Mouse (Mus musculus) limb, embryonic 14.5 days (tissue): Measurements from ENCODE around the gene Cryz. TPM values are rescaled to one million over a fixed set of nuclear protein-coding genes. Genes with fewer than 3 reads are reported as not detected.
A peak's percentile ranks its signal among the peaks of the same experiment; 100 is the strongest.

ENCODE experiments used
- ATAC-seq: fragments of 200-750 bp; cut with Nextera tagmentation; 2 replicates; pipeline ENCODE4 v1.8.0; 2017; ENCODE audit warnings: low read depth, moderate number of reproducible peaks, moderate TSS enrichment; ENCODE audit not compliant: low FRiP score
- DNase-seq: peaks from one replicate; pipeline ENCODE4 v3.0.0-alpha.2; 2015; ENCODE audit warnings: low spot score
- H3K27ac ChIP-seq: fragments of 300-500 bp; sonication (generic); replicated peaks from 2 replicates; pipeline ENCODE4 v1.5.1; 2014; ENCODE audit warnings: low read depth, mild to moderate bottlenecking, low read length, moderate library complexity, mixed read lengths
- H3K27me3 ChIP-seq: fragments of 300-500 bp; sonication (generic); 2 replicates; pipeline ENCODE4 v1.6.1; 2014; ENCODE audit warnings: low read length, mixed read lengths; ENCODE audit not compliant: control insufficient read depth, insufficient read depth
- H3K36me3 ChIP-seq: fragments of 300-500 bp; sonication (generic); 2 replicates; pipeline ENCODE4 v1.6.1; 2014; ENCODE audit warnings: mild to moderate bottlenecking, low read length, moderate library complexity, mixed read lengths; ENCODE audit not compliant: control insufficient read depth, insufficient read depth
- H3K4me1 ChIP-seq: fragments of 300-500 bp; sonication (generic); 2 replicates; pipeline ENCODE4 v1.6.1; 2014; ENCODE audit warnings: antibody characterized with exemption, low read length, mixed read lengths; ENCODE audit not compliant: control insufficient read depth, insufficient read depth
- H3K4me2 ChIP-seq: fragments of 300-500 bp; sonication (generic); replicated peaks from 2 replicates; pipeline ENCODE4 v1.6.1; 2014; ENCODE audit warnings: low read depth, mild to moderate bottlenecking, low read length, moderate library complexity; ENCODE audit not compliant: severe bottlenecking
- H3K4me3 ChIP-seq: fragments of 300-500 bp; sonication (generic); replicated peaks from 2 replicates; pipeline ENCODE4 v1.5.1; 2014; ENCODE audit warnings: low read length
- H3K9ac ChIP-seq: fragments of 300-500 bp; sonication (generic); 2 replicates; pipeline ENCODE4 v1.6.1; 2014; ENCODE audit warnings: mild to moderate bottlenecking, low read depth, low read length, moderate library complexity; ENCODE audit not compliant: severe bottlenecking
- H3K9me3 ChIP-seq: fragments of 300-500 bp; sonication (generic); 2 replicates; pipeline ENCODE4 v1.6.1; 2016; ENCODE audit warnings: low read length; ENCODE audit not compliant: control insufficient read depth
- POLR2A ChIP-seq: fragments of 200-500 bp; IDR thresholded peaks from 2 replicates; pipeline ENCODE4 v1.8.0; 2012; ENCODE audit warnings: inconsistent platforms, mild to moderate bottlenecking, moderate library complexity, borderline replicate concordance; ENCODE audit not compliant: insufficient read depth, insufficient read length; ENCODE audit errors: extremely low read depth
- WGBS: fragments of 180-500 bp; shearing (Covaris S2); extraction: QIAGEN DNeasy Blood & Tissue Kit; methylation state at CpG from one replicate; pipeline ENCODE4 v1.1.7; 2014; 5-methylcytosine and 5-hydroxymethylcytosine counted together
- polyA plus RNA-seq, 2 experiments: library from polyadenylated mRNA; depleted of rRNA in 1 of 2; stranded (reverse) in 1 of 2; unstranded in 1 of 2; fragments of >200 nt; fragmentation: Nextera tagmentation in 1 of 2; extraction: Ambion mirVana in 1 of 2; gene quantifications; 2 replicates each; pipeline versions ENCODE4 v1.2.1 to v1.2.3; 2012 to 2014

Gene Cryz
- polyA plus RNA-seq, 2 experiments = 15.3 to 18.6 TPM

DNA sequence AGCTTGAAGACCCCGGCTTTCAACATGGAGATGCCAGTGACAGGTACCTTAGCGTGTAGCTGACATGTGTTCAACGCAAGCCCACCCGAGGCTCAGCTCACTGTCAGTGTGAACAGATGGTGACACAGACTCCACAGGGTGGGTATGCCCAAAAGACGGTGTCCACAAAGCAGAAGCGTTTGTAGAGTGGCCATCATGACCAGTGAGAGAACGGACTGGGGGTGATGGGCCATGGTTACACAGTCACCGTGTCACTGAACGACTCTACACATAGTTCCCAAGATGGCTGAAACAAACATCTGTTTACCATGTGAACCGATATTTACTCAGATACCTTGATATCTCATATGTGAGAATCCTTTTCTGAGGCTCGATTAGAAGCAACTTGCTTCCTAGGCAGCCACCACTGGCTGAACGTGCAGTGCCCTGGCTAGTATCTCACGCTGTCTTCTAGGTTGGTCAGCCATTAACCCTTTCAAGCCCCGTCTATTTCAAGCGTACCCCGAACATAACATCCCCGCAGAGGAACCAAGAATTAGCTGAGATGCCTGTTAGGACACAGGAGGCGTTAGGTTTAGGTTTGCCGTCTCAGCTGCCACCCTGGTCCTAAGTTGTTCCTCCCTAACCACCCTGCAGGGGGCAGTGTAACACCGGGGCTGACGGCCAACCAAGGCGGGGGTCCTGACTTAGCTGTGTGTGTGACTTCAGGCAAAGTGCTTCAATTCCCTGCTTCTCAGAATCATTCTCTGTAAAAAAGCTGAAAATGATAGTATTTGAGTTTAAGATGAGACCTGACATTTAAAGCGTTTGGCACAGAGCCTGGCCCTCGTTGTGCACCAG is 56.3 kb downstream of the Cryz start:
- TF ChIP-seq POLR2A = no peak
- Histone ChIP-seq H3K9ac (no peak overlapping the region), H3K4me1 (0 out of 2 replicates have a peak, but pooled peaks cover 4% of the 10 kb centered on the region), H3K4me3 (no peak overlapping the region), H3K36me3 (no peaks in the 10 kb centered on the region), H3K4me2 (no peak overlapping the region), H3K27me3 (0 out of 2 replicates have a peak, but pooled peaks cover 4% of the 10 kb centered on the region), H3K27ac (no peak overlapping the region), H3K9me3 (no peaks in the 10 kb centered on the region)
- DNase-seq = peak; percentile 35
- ATAC-seq = peak; percentile 58; the same call in 1 of the 2 replicates
- 46% methylated on average over 24 of the region's 24 CpGs for WGBS

DNA sequence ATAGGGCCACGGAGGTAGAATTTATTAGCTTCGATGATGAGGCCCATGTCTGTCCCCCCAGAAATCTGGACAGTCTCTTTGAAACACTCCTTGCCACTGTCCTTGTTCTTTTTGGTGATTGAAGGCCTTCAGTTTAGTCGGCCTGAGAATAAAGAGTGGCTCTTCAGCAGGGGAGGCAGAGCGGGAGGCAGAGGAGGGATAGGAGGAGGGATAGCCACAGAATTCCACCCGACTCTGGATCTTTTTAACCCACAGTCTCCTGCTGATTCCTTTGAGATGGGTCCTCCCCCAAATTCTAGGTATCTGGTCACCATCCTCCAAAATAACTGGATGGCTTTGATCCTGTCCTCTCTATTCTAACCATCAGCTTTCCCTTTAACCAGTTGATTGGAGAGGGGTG is 56.9 kb downstream of the Cryz start:
- DNase-seq (no peak), ATAC-seq (no peak)
- no peak overlapping the region for H3K9ac ChIP-seq
- no peak for TF ChIP-seq POLR2A
- WGBS = 51% methylated on average over 5 of the region's 5 CpGs
- H3K4me2 ChIP-seq = no peak overlapping the region
- H3K4me3 ChIP-seq = no peak overlapping the region
- H3K4me1 ChIP-seq = 0 out of 2 replicates have a peak, but pooled peaks cover 4% of the 10 kb centered on the region
- H3K36me3 ChIP-seq = no peaks in the 10 kb centered on the region
- H3K27me3 ChIP-seq = 0 out of 2 replicates have a peak, but pooled peaks cover 4% of the 10 kb centered on the region
- no peaks in the 10 kb centered on the region for H3K9me3 ChIP-seq
- no peak overlapping the region for H3K27ac ChIP-seq

DNA sequence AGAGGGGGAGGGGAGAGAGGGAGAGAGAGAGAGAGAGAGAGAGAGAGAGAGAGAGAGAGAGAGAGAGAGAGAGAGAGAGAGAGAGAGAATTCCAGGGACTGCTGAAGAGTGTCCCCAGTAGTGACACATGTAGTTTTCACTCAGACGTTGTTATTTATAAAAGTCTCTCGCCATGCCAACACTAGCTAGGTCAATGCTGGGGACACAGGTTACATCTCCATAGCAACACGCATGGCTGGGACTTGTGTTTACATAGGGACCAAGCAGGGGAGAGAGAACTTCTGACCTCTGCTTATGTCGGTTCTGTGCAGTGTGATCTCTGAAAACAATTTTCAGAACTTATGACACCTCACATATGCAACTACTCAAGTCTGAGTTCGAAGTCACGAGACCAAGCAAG is 57.8 kb downstream of the Cryz start:
- no peak for TF ChIP-seq POLR2A
- DNase-seq = no peak
- no peak overlapping the region for H3K4me2 ChIP-seq

DNA sequence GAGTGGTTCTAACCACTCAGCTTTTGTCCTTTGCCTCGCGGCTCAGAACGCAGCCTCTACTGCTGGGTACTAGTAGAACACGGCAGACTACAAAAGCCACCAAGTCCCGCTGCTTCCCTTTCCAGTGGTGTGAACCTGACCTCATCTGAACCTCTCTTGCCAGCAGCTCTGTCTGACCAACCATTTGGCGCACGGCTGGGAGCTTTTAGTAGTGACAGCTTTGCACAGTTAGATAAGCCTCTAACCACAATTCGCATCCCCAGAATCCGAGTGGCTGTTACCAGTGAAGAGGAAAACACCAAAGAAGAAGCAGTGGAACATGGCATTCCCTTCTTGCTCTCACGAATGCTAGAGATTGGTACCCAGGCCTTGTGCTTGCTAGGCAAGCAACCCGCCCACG is 58.4 kb downstream of the Cryz start:
- no peak overlapping the region for H3K4me3 ChIP-seq
- ATAC-seq (no peak), DNase-seq (no peak)
- no peaks in the 10 kb centered on the region for H3K36me3 ChIP-seq
- H3K27ac ChIP-seq = no peak overlapping the region
- whole genome bisulfite sequencing = 79% methylated on average over 12 of the region's 12 CpGs
- TF ChIP-seq POLR2A = no peak
- H3K4me2 ChIP-seq = no peak overlapping the region
- H3K9ac ChIP-seq = no peak overlapping the region
- 0 out of 2 replicates have a peak, but pooled peaks cover 2% of the 10 kb centered on the region for H3K4me1 ChIP-seq
- no peaks in the 10 kb centered on the region for H3K9me3 ChIP-seq
- 0 out of 2 replicates have a peak, but pooled peaks cover 4% of the 10 kb centered on the region for H3K27me3 ChIP-seq

More for the DNA sequence above, 57.8 kb downstream of the Cryz start:
- Histone ChIP-seq H3K9me3 (no peaks in the 10 kb centered on the region), H3K27me3 (0 out of 2 replicates have a peak, but pooled peaks cover 4% of the 10 kb centered on the region), H3K4me1 (0 out of 2 replicates have a peak, but pooled peaks cover 4% of the 10 kb centered on the region), H3K9ac (no peak overlapping the region), H3K27ac (no peak overlapping the region), H3K4me3 (no peak overlapping the region), H3K36me3 (no peaks in the 10 kb centered on the region)
- WGBS = 69% methylated on average over 6 of the region's 6 CpGs
- ATAC-seq = no peak

DNA sequence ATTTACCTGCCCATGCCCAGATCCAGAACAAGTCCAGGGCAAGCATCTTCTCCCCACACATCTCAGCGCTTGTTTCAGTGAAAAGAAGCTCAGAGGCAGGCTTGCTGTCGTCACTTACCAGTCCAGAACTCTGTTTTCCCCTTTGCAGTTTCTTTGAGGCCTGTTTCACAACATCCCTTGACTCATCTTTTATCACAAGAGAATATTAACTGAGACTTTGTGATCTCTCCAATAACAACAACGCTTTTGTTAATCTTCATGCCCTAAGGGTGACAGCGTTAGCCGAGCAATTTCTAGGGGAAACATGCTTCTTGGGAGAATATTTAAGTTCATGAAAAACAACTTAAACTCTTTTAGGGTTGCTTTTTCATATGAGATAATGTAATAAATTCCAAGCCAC is 59.2 kb downstream of the Cryz start:
- Histone ChIP-seq H3K4me2 (no peak overlapping the region), H3K9ac (no peak overlapping the region), H3K4me1 (0 out of 2 replicates have a peak, but pooled peaks cover 2% of the 10 kb centered on the region), H3K36me3 (no peaks in the 10 kb centered on the region), H3K9me3 (no peaks in the 10 kb centered on the region), H3K27ac (no peak overlapping the region), H3K27me3 (0 out of 2 replicates have a peak, but pooled peaks cover 4% of the 10 kb centered on the region), H3K4me3 (no peak overlapping the region)
- no peak for TF ChIP-seq POLR2A
- ATAC-seq = no peak
- DNase-seq = no peak
- WGBS = 81% methylated on average over 5 of the region's 5 CpGs
